In genomic region chr14:62829291-62829690, GRCm38 (mm10) we compare ENCODE assay signal across 22 mouse cellular contexts. TPM values are rescaled to one million over a fixed set of nuclear protein-coding genes. Genes with fewer than 3 reads are reported as not detected.
A peak's percentile ranks its signal among the peaks of the same experiment; 100 is the strongest.
DNase-seq lines count a peak whose midpoint lies in the region; ATAC-seq lines count a peak whose summit lies in the region.
"Had no signal": no experiment of that assay in that cellular context is flagged by ENCODE, and none has a peak within 500 bp of the region (broad histone marks: within the 10 kb centered on the region; RNA-seq: fewer than 3 reads in every experiment).

No protein-coding gene starts in this region.

- 66% methylated on average over 6 of the region's 6 CpGs for WGBS in heart, embryonic 10.5 days
- 63% methylated on average over 6 of the region's 6 CpGs for WGBS in midbrain, embryonic 10.5 days
- 39% methylated on average over 6 of the region's 6 CpGs for WGBS in midbrain, embryonic 13.5 days
- WGBS in embryonic facial prominence, embryonic 14.5 days: 48% methylated on average over 6 of the region's 6 CpGs

- intact Hi-C loops in heart, postnatal 14 days (cut with DNase I): no loop called here

- no peaks in the 10 kb centered on the region for H3K9me3 ChIP-seq in heart, embryonic 10.5 days
- no peaks in the 10 kb centered on the region for H3K9me3 ChIP-seq in midbrain, embryonic 10.5 days (replicated peaks)
- H3K9me3 ChIP-seq in midbrain, embryonic 13.5 days: no peaks in the 10 kb centered on the region
- H3K9me3 ChIP-seq in embryonic facial prominence, embryonic 14.5 days (ENCODE audit: control insufficient read depth, low read length): no peaks in the 10 kb centered on the region
- H3K9me3 ChIP-seq: embryonic facial prominence, embryonic 13.5 days; forebrain, embryonic 10.5 days; forebrain, embryonic 12.5 days had no signal

- peak; percentile 61 for DNase-seq in heart, embryonic 10.5 days (ENCODE audit: low spot score)
- DNase-seq in heart, postnatal 14 days: no peak
- DNase-seq in midbrain, embryonic 10.5 days (ENCODE audit: low spot score): no peak
- DNase-seq in embryonic facial prominence, embryonic 14.5 days (ENCODE audit: low spot score): no peak
- DNase-seq in layer of hippocampus, postnatal 25 days (ENCODE audit: extremely low spot score in 1 of 2, low spot score in 1 of 2): no peak
- no peak for DNase-seq in embryo, embryonic 10.5 days (ENCODE audit: low spot score)
- DNase-seq: adrenal gland, adult 2 months; adrenal gland, postnatal 10 days; adrenal gland, postnatal 25 days; cerebellum, adult 11 months; cerebellum, adult 18-20 months; cerebellum, adult 8-10 months; cerebellum, adult 9-11 months; cerebellum, postnatal 14 days; cerebellum, postnatal 36 days had no signal

- H3K36me3 ChIP-seq in heart, embryonic 10.5 days: no peaks in the 10 kb centered on the region
- H3K36me3 ChIP-seq in midbrain, embryonic 10.5 days: no peaks in the 10 kb centered on the region
- H3K36me3 ChIP-seq in midbrain, embryonic 13.5 days: no peaks in the 10 kb centered on the region
- no peaks in the 10 kb centered on the region for H3K36me3 ChIP-seq in embryonic facial prominence, embryonic 14.5 days (ENCODE audit: control insufficient read depth, insufficient read depth, low read length)
- H3K36me3 ChIP-seq: embryonic facial prominence, embryonic 13.5 days; forebrain, embryonic 10.5 days; forebrain, embryonic 12.5 days had no signal

- H3K27me3 ChIP-seq in heart, embryonic 10.5 days (ENCODE audit: insufficient read depth, poor library complexity, severe bottlenecking): no peaks in the 10 kb centered on the region
- no peaks in the 10 kb centered on the region for H3K27me3 ChIP-seq in midbrain, embryonic 10.5 days (ENCODE audit: low read depth, poor library complexity, severe bottlenecking)
- H3K27me3 ChIP-seq in midbrain, embryonic 13.5 days: no peaks in the 10 kb centered on the region
- H3K27me3 ChIP-seq in embryonic facial prominence, embryonic 14.5 days (replicated peaks; ENCODE audit: control insufficient read depth, insufficient read depth, low read length): no peaks in the 10 kb centered on the region
- H3K27me3 ChIP-seq: embryonic facial prominence, embryonic 13.5 days; forebrain, embryonic 12.5 days had no signal

- ATAC-seq in midbrain, embryonic 13.5 days: no peak
- ATAC-seq in embryonic facial prominence, embryonic 14.5 days (ENCODE audit: low read depth): peak; percentile 47
- ATAC-seq: forebrain, embryonic 14.5 days; forebrain, embryonic 16.5 days had no signal

- no peak overlapping the region for H3K9ac ChIP-seq in midbrain, embryonic 13.5 days (replicated peaks)
- no peak overlapping the region for H3K9ac ChIP-seq in embryonic facial prominence, embryonic 14.5 days (ENCODE audit: low read depth, low read length)
- H3K9ac ChIP-seq: embryonic facial prominence, embryonic 13.5 days; forebrain, embryonic 12.5 days had no signal

- H3K27ac ChIP-seq in heart, embryonic 10.5 days: no peak overlapping the region
- H3K27ac ChIP-seq in midbrain, embryonic 10.5 days (replicated peaks): peak overlapping the region; percentile 23; the same call in 1 of the 2 replicates
- no peak overlapping the region for H3K27ac ChIP-seq in midbrain, embryonic 13.5 days
- no peak overlapping the region; the same call in 1 of the 2 replicates for H3K27ac ChIP-seq in embryonic facial prominence, embryonic 14.5 days (replicated peaks; ENCODE audit: low read depth, low read length)
- H3K27ac ChIP-seq: embryonic facial prominence, embryonic 13.5 days; forebrain, embryonic 10.5 days; forebrain, embryonic 12.5 days had no signal

- peaks cover 12% of the 10 kb centered on the region; the same call in 1 of the 2 replicates for H3K4me1 ChIP-seq in heart, embryonic 10.5 days
- H3K4me1 ChIP-seq in midbrain, embryonic 10.5 days: peaks cover 7% of the 10 kb centered on the region
- 0 out of 2 replicates have a peak, but pooled peaks cover 5% of the 10 kb centered on the region for H3K4me1 ChIP-seq in midbrain, embryonic 13.5 days (replicated peaks)
- no peaks in the 10 kb centered on the region for H3K4me1 ChIP-seq in embryonic facial prominence, embryonic 14.5 days (ENCODE audit: control insufficient read depth, insufficient read depth, low read length)
- H3K4me1 ChIP-seq: embryonic facial prominence, embryonic 13.5 days; forebrain, embryonic 12.5 days had no signal

- no peak overlapping the region for H3K4me2 ChIP-seq in midbrain, embryonic 13.5 days (replicated peaks)
- no peak overlapping the region for H3K4me2 ChIP-seq in embryonic facial prominence, embryonic 14.5 days (ENCODE audit: low read depth, low read length)
- H3K4me2 ChIP-seq: embryonic facial prominence, embryonic 13.5 days; forebrain, embryonic 12.5 days had no signal

- no peak overlapping the region for H3K4me3 ChIP-seq in heart, embryonic 10.5 days
- H3K4me3 ChIP-seq in midbrain, embryonic 10.5 days: no peak overlapping the region
- H3K4me3 ChIP-seq in midbrain, embryonic 13.5 days (replicated peaks): no peak overlapping the region
- H3K4me3 ChIP-seq in embryonic facial prominence, embryonic 14.5 days (ENCODE audit: low read depth, low read length): no peak overlapping the region
- H3K4me3 ChIP-seq: embryonic facial prominence, embryonic 13.5 days; erythroblast, embryonic 14.5 days; forebrain, embryonic 10.5 days; forebrain, embryonic 12.5 days had no signal

RNA-seq across cellular contexts. Expression of gene Wdfy2, which starts 8.2 kb away (rescaled TPM):
- 8.9 and 9.5 TPM in 2 replicates for polyA plus RNA-seq in heart, embryonic 10.5 days (2016; fragmentation: Nextera tagmentation; extraction: Ambion mirVana)
- 1 to 10 TPM; 8.1 to 8.6 TPM for total RNA-seq in heart, postnatal 14 days (2021)
- polyA plus RNA-seq in midbrain, embryonic 10.5 days (2016; fragmentation: Nextera tagmentation; extraction: Ambion mirVana): 14.8 and 15.5 TPM in 2 replicates
- polyA plus RNA-seq in midbrain, embryonic 13.5 days (2015; fragmentation: Nextera tagmentation; extraction: Ambion mirVana): 8.4 and 9.1 TPM in 2 replicates
- 11.6 and 13.7 TPM in 2 replicates for polyA plus RNA-seq in embryonic facial prominence, embryonic 14.5 days (2014; fragmentation: Nextera tagmentation; extraction: Ambion mirVana)
- 10 to 100 TPM; 14.1 to 16.5 TPM for total RNA-seq in layer of hippocampus, postnatal 25 days (2021)
